Mouse (Mus musculus): ENCODE measurements around the gene Slc25a27. TPM values are rescaled to one million over a fixed set of nuclear protein-coding genes. Genes with fewer than 3 reads are reported as not detected.
A peak's percentile ranks its signal among the peaks of the same experiment; 100 is the strongest.

Gene Slc25a27
- 48.6 and 55.4 TPM in 2 replicates for polyA plus RNA-seq (2012; rRNA removed)

DNA sequence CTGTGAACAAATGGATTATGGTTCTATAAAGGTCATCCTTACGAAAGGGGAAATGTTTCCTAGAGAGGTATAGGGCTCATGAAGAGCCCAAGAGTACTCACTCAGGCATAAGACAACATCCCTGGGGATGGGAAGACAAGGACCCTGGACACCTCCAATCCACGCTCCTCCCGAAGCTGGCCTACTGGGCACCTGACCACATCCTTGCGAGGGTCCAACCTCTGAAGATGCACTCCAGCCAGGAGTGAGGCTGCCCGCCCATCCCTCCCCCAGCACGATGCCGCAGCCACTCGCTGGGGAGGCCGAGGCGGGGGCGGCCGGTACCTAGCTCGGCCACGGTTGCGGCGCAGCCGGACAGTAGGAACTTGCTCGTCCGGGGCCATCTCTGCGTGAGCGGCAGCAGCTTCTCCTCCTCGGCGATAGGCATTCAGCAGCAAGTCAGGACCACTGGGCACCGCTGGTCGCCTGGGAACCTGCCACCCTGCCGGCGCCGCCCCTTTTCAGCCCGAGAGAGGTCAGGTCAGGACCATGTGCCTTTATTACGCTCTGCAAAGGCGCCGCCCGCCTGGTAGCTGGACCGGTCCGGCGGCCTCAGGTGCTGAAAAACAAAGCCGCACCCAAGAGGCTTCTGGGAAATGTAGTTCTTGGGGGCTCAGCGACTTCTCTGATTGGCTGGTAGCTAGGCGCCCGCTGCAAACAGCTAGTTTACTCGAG, at the start of gene Slc25a27:
TSS of gene Slc25a27 (minus strand) at position 639 of the 714 bp plus-strand sequence.
- DNase-seq (ENCODE audit: extremely low spot score in 1 of 2, low spot score in 1 of 2), result peak; percentile 88 to 91

DNA sequence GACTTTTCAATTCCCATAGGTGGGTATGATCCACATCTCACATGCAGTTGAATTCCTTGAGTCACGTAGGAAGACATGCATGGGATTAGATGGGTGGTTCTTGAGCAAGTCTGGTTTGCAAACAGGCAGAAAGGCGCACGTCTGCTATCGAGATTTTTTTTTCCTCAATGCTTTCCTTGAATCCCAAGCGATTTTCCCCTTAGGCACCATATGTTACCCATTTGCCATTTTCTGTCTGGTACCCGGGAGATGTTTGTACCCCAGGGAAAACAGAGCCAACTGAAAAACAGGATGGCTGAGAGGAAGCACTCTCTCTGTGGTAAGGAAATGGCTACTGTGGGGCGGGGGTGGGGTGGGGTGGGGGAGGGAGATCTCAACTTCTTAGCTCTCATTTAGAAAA, 49.6 kb upstream of the Slc25a27 start:
- DNase-seq (ENCODE audit: extremely low spot score in 1 of 2, low spot score in 1 of 2), result no peak

- no peak for DNase-seq (ENCODE audit: extremely low spot score in 1 of 2, low spot score in 1 of 2)
Observed at GRCm38 (mm10) chr17:43714191-43714590, 47.2 kb upstream of the Slc25a27 start.

- DNase-seq (ENCODE audit: extremely low spot score in 1 of 2, low spot score in 1 of 2), result peak in 1 of 2 experiments; percentile 13
Observed at GRCm38 (mm10) chr17:43711557-43712352, 44.7 kb upstream of the Slc25a27 start.

GRCm38 (mm10) chr17:43707254-43707653, 40.2 kb upstream of the Slc25a27 start:
- no peak for DNase-seq (ENCODE audit: extremely low spot score in 1 of 2, low spot score in 1 of 2)

DNA sequence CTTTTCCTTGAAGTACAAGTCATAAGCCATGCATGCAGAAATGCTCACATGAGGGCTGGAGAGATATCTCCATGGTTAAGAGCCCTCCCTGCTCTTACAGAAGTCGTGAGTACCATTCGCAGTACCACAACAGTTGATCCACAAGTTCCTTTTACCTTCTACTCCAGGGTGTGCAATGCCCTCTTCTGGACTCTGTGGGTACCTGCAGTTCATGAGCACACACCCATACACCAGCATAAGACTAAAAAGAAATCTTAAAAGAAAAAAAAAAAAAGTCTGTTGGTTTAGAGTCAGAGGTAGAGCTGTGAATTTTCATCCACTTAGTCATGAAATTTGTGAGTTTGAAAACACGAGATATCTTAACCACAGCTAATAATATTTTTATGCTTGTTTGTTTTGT, 39.7 kb upstream of the Slc25a27 start:
- DNase-seq (ENCODE audit: extremely low spot score in 1 of 2, low spot score in 1 of 2), result no peak

DNA sequence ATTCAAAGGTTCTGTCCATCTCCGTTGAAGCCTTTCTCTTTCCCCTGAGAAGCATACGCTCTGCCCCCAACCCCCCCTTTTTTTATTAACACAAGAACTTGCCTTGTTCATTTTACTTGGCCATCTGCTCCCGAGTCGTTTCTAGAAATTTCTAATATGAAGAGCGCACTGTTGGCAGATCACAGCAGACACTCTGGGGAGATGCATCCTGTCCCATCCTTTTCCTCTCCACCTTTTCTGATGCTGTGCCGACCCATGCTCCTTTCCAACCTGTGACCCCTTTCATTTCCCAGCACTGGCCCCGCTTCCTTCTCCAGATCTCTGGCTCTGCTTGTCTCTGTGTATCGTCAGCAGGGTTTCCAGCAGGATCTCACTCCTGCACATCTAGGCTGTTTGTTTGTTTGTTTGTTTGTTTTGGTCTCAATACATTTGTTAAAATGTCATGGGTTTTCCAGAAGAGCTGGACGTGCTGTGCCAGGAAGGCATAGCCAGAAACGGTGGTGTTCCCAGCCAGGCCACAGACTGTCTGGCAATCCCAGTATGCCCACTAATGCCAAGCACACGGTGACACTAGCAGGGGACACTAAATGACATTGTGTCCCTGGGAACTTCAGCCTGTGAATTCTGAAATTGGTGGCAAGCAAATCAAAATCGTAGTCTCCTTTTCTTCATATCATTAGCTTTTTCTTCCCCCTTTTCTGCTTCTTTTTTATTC, 37.4 kb upstream of the Slc25a27 start:
- DNase-seq (ENCODE audit: extremely low spot score in 1 of 2, low spot score in 1 of 2), result no peak

- DNase-seq (ENCODE audit: extremely low spot score in 1 of 2, low spot score in 1 of 2), result peak in 1 of 2 experiments; percentile 83
Observed at GRCm38 (mm10) chr17:43701060-43701459, 34.0 kb upstream of the Slc25a27 start.

GRCm38 (mm10) chr17:43698997-43699649, 32.1 kb upstream of the Slc25a27 start:
- peak; percentile 37 to 92 for DNase-seq (ENCODE audit: extremely low spot score in 1 of 2, low spot score in 1 of 2)

GRCm38 (mm10) chr17:43689591-43689990, 22.6 kb upstream of the Slc25a27 start:
- DNase-seq (ENCODE audit: extremely low spot score in 1 of 2, low spot score in 1 of 2), result no peak

DNA sequence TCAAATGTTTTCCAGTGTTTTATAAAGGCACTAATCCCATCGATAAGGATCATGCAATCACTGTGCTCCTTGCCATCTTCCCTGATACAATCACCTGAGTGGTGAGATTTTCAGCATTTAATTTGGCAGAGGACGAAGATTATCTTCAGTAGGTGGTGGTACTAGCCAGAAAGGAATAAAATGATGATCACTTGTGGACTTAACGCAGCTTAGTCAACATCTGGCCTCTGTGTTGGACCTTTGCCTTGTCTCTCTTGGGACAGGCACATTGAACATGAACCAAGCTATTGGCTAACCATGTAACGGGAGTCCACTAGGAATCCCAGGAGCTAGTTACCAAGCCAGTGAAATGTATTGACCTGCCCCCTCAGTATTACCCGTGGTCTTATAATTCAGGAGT, 17.6 kb upstream of the Slc25a27 start:
- DNase-seq (ENCODE audit: extremely low spot score in 1 of 2, low spot score in 1 of 2), result no peak

GRCm38 (mm10) chr17:43684086-43684485, 17.1 kb upstream of the Slc25a27 start:
- no peak for DNase-seq (ENCODE audit: extremely low spot score in 1 of 2, low spot score in 1 of 2)

DNA sequence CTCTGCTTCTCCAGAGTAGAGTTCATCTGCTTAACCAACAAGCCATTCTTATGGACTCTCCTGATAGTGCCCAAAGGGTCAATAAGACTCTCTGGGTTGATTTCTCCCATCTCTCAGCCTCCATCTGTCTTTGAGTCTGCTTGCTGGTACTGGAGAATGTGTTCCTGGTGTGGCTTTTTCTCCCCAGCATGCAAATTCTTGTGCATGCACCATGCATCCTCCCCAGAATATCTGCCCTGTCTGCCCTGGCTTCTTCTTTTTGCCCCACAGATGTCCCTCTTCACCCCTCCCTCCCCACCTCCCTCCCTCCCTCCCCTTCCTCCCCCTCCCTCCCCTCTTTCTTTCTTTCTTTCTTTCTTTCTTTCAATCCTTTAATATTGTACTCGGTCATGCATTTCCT, 10.3 kb upstream of the Slc25a27 start:
- no peak for DNase-seq (ENCODE audit: extremely low spot score in 1 of 2, low spot score in 1 of 2)

- DNase-seq (ENCODE audit: extremely low spot score in 1 of 2, low spot score in 1 of 2), result no peak
Observed at GRCm38 (mm10) chr17:43676241-43676640, 9.2 kb upstream of the Slc25a27 start.

DNA sequence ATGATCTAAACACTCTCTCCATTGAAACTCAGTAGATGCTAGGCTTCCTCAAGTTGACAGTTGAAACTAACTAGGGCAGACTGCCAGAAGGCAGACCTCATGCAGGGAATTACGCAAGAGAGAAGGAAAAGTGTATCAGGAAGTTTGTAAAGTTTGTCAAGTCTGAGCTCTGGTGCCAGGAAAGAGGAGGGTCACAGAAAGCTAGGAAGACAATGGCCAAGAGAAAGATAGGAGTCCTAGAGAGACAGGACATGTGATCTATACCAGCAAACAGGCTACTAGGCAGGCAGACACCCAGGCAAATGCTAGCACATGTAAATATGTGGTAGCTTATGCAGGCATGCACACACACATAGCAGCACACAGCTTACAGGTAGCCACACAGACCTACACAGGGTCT, 8.2 kb upstream of the Slc25a27 start:
- DNase-seq (ENCODE audit: extremely low spot score in 1 of 2, low spot score in 1 of 2), result no peak

DNA sequence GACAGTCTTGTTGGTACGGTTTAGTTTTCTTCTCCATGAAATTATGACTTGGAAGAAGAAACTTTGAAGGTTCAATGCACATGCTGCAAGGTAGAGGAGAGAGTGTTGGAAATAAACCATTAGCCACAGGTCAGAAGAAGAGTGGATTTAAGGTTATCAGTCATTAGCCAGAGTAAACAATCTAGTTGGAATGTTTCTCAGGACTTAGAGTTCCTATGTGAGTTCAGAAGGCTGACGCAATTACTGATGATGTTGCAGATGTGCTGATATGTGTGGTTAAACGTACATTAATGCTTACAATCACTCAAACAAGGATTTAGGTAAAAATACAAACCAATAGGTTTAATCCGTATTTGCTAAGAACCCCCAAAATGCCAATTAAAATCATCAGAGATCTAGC, 4.9 kb upstream of the Slc25a27 start:
- DNase-seq (ENCODE audit: extremely low spot score in 1 of 2, low spot score in 1 of 2), result no peak

DNA sequence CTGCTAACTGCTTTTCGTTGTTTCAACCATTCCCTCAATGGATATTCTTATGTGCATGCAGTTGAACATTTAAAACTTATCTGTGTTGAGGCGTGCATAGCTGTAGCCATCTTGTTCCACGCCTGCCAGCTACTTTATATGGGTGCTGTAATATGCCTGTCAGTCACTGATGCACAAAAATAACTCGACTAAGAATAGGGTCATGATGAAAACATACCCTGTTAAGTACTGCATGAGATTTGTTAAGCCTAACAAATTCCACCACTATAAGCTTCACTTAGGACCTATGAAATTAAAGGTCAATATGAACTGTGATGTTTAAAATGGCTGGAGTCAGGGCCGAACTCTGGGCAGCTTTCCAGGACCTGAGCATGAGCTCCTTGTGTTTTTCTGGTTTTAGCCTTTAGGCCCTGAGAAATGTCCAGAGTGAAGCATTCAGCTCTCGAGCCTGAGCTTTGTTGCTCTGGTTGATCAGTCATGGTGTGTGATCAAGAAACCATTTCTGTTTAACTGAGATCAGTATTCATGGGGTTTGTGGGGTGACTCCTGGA, 2.2 kb upstream of the Slc25a27 start:
- DNase-seq (ENCODE audit: extremely low spot score in 1 of 2, low spot score in 1 of 2), result no peak

DNA sequence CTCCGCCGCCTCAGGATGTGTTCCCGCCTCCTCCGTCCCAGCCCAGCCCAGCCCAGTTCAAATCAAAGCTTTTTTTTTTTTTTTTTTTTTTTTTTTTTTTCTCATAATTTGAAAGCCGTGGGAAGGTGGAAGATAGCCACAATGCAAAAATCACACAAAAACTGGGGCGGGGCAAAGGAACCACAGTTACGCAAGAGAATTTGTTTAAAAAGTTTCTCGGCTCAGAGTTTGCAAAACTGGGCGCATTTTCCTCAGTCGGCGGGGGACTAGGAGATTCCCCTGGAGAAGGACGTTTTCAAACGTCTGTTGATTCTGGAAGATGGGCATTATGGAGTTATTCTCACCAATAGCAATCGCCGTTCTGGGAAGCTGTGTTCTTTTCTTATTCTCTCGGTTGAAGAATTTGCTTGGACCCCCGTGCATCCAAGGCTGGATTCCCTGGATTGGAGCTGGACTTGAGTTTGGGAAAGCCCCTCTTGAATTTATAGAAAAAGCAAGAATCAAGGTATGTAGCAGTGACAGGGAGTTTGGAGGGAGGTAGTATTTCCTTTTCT, 353 bp upstream of the Slc25a27 start, which contains the start of gene Cyp39a1:
TSS of gene Cyp39a1 (plus strand) at position 136 of the 554 bp plus-strand sequence.
- peak in 1 of 2 experiments; percentile 13 for DNase-seq (ENCODE audit: extremely low spot score in 1 of 2, low spot score in 1 of 2)

DNA sequence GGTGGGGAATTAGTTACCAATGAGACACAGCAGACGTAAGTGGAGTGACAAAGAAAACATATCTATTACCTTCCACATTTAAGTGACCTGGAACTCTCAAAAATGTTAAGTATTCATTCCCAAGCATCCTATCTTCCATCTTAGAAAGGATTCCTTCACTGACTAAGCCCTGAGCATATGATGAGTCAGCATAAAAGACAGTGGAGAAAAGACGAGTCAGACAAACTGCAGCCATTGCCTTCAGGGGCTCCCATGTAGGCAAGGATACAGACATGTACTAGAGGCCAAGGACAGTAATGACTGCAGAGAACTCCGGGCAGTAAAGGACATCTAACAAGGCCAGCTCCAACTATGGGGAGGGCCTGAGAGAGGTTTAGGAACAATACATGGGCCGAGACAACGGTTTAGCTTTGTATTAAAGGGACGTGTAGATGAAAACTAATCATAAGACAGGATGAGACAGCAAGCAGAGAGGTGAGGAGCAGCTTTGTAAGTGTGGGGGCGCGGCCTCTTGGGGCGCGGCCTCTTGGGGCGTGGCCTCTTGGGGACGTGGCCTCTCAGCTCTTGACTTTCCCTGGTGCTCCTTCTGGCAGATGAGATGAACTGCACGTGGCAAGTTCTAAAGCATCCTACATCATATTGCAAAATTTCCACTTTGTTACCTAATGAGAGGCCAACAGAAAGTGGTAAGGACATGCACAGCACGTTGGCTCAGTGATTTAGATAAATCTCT, 15.5 kb downstream of the Slc25a27 start:
- DNase-seq (ENCODE audit: extremely low spot score in 1 of 2, low spot score in 1 of 2), result no peak
